Mouse (Mus musculus): ENCODE measurements around the gene Hsp90ab1.

DNA sequence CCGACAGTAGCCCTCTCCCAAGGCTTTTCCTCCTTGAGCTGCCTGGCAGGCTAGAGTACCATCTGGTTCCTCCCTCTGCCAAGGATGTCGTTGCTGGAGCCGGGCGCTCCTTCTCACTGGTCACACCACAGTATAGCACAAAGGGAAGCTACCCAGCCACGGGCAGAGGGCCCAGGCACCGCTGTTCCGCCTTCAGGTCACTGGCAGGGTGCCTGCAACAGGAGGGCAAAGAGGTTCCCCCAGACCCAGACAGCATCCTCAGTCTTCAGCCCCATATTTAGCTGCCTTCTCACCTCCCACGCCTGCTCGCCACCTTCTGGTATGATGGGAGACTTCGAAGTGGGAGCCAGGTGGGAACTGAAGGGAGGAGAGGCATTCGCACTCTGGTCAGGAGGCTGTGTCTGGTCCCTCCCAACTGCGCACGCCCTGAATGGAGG lies 42.7 kb downstream of the Hsp90ab1 start:
- TF ChIP-seq CEBPB (IDR thresholded peaks at IDR 0.05; ENCODE audit: insufficient read depth, poor library complexity, severe bottlenecking) (no peak), POLR2A (IDR thresholded peaks at IDR 0.05; ENCODE audit: insufficient read length, low read depth) (no peak)
